ENCODE assay signal across 8 mouse cellular contexts in the genomic region with DNA sequence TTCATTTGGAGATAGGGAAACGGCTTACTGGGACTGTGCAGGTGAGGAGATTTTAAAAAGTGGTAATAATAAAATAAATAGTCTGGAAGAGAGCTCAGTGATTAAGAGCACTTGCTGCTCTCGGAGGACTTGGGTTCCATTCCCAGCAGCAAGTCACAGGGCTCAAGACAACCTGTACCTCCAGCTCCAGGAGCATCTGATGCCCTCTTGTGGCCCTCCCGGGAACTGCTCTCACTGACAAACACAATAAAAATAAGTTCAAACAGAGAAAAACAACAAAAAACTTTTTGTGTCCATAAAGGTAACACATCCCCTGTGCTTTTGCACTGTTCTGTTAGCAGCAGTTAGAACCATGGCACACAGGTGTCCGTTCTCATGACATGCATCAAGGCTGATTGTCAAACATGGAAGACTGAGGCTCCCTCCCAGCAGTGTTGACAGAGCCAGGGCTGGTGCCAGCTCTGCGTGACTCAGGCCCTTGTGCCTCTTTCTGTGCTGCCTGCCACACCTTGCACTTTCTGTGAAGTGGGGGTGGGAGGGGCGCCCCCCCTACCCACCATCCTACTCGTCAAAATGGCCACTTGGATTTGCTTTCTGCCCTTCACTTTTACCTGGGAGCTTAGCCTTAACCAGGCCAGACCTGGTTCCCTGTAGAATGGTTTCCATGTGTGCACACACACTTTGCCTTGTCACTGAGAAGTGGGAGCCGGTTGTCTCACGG. TPM values are rescaled to one million over a fixed set of nuclear protein-coding genes. Genes with fewer than 3 reads are reported as not detected.
DNase-seq lines count a peak whose midpoint lies in the region; TF ChIP-seq lines count a peak whose summit lies in the region.

No protein-coding gene starts in this region.

- no peaks in the 10 kb centered on the region for H3K9me3 ChIP-seq in E14TG2a.4 (ENCODE audit: low read length)

- peaks cover 47% of the 10 kb centered on the region for H3K36me3 ChIP-seq in E14TG2a.4 (ENCODE audit: insufficient read depth, low read length)

- peak; percentile 61 for DNase-seq in adrenal gland, postnatal 14 days
- no peak for DNase-seq in adrenal gland, adult 8-10 months
- peak; percentile 74 for DNase-seq in kidney, postnatal 10 days
- DNase-seq in kidney, adult 9 months, result no peak
- DNase-seq in heart, postnatal 36 days, result peak; percentile 33 to 62
- peak; percentile 60 to 84 for DNase-seq in spleen, postnatal 4 days (ENCODE audit: low spot score in 2 of 2)
- no peak for DNase-seq in left cerebral cortex, adult 11 months (ENCODE audit: low spot score)

- H3K27me3 ChIP-seq in E14TG2a.4 (ENCODE audit: insufficient read depth, low read length), result no peaks in the 10 kb centered on the region

- TF ChIP-seq CTCF in E14TG2a.4 (conservative IDR thresholded peaks at IDR 0.05; ENCODE audit: low read length), result peak; percentile 97

- intact Hi-C loops in heart, postnatal 36 days (cut with DNase I), result loop anchor here (1.0 kb wide), 2 partner anchors 27 to 71 kb away; no protein-coding TSS in a partner anchor

- H3K4me1 ChIP-seq in E14TG2a.4 (replicated peaks; ENCODE audit: low read depth, low read length), result peaks cover 64% of the 10 kb centered on the region

- H3K4me3 ChIP-seq in E14TG2a.4 (replicated peaks; ENCODE audit: low read length), result no peak overlapping the region

RNA-seq across cellular contexts. Expression of gene Ube3b, which starts 2.9 kb away (rescaled TPM):
- total RNA-seq in adrenal gland, postnatal 14 days (2021), result 61.5 and 74.2 TPM in 2 replicates
- total RNA-seq in adrenal gland, adult 8-10 months (2022), result 10 to 100 TPM; 74.7 to 93.2 (median 79.1) TPM
- 10 to 100 TPM; 82.8 to 96.4 TPM for total RNA-seq in heart, postnatal 36 days (2021)

RNA-seq across cellular contexts. Expression of gene Kctd10, which starts 3.0 kb away (rescaled TPM):
- 65.5 and 75.1 TPM in 2 replicates for total RNA-seq in adrenal gland, postnatal 14 days (2021)
- 10 to 100 TPM; 69.8 to 78.5 (median 71.8) TPM for total RNA-seq in adrenal gland, adult 8-10 months (2022)
- total RNA-seq in heart, postnatal 36 days (2021), result 10 to 100 TPM; 49.4 to 51.4 TPM

Comparison
In these comparisons a context has a peak if more than half of its experiments do, and no peak if none do; other contexts are left out.
1. DNase-seq: peak in adrenal gland, postnatal 14 days (single experiment), kidney, postnatal 10 days (single experiment), heart, postnatal 36 days (2 of 2) and spleen, postnatal 4 days (2 of 2); none in adrenal gland, adult 8-10 months (single experiment), kidney, adult 9 months (single experiment) and left cerebral cortex, adult 11 months (single experiment).